Mouse (Mus musculus) megakaryocyte, adult 5-6 weeks (primary cell): ENCODE measurements around the gene Tgfbr3. TPM values are rescaled to one million over a fixed set of nuclear protein-coding genes. Genes with fewer than 3 reads are reported as not detected.

Source experiments
- ATAC-seq: 2 replicates; pipeline ENCODE4 v1.8.0; 2016; ENCODE audit warnings: mild to moderate bottlenecking, inconsistent platforms; ENCODE audit not compliant: poor library complexity, severe bottlenecking
- total RNA-seq, 2 experiments: library from RNA; stranded (forward) in 1 of 2; stranded (reverse) in 1 of 2; fragments of 153-499, 151-499 nt in 1 of 2; fragments of 221-1000, 200-1000 nt in 1 of 2; gene quantifications; 2 replicates each; pipeline versions ENCODE4 v1.2.3 to v1.2.4; 2015 to 2017

Tgfbr3 gene
- total RNA-seq, 2 experiments from 2014 or later: 0.89 to 1.7 TPM

DNA sequence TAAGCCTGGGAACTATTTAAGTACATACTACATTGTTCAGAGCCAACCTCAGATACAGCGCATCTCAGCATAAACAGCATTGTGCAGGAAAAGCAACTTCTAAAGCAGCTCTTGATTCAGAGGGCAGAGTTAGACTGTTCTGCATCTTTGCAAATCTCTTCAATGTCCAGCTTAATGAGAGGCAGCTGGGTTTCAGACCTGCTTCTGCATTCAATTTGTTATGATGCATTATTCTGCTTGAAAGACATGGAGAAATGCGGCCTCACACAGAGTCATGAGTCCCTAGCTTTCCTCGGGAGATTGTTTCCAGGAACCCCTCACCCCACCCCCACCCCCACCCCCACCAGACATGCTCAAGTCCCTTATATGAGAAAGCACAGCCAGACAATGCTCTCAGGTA is 41.6 kb downstream of the Tgfbr3 start:
- no peak for ATAC-seq

DNA sequence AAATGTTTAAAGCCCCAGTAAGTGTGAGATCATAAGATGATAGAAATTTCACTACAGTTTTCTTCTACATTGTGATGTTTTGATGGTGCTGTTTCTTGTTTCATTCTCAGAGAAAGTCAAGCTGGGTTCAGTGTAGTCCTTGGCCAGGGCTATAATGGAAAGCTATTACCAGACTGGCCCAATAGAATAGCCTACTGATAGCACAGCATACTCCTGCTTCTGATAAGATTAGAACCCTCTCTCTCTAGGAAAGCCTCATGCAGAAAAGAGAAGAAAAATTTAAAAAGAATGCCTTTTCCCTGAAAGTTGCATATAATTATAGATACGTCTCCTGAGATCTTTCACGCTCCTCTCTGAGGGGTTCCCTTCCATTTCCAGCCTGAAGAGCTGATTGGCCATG is 46.0 kb downstream of the Tgfbr3 start:
- no peak for ATAC-seq

DNA sequence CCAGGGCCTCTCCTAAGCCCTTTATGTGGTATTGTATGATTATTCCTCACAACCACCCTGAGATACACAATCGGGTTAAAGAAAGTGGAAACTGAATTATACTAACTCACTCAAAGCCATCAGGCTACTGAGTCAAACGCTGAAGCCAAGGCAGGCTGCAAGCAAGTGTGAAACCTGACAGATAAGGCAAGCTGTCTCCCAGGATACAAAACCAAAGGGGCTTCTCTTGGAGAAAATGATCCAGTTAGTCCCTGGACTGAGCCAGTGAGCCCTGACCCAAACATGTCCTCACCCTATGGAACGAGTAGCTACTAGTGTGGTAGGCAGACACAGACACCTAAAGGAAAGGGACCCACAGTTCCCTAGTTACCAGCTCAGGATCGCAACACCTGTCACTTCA is 46.4 kb downstream of the Tgfbr3 start:
- ATAC-seq: no peak

DNA sequence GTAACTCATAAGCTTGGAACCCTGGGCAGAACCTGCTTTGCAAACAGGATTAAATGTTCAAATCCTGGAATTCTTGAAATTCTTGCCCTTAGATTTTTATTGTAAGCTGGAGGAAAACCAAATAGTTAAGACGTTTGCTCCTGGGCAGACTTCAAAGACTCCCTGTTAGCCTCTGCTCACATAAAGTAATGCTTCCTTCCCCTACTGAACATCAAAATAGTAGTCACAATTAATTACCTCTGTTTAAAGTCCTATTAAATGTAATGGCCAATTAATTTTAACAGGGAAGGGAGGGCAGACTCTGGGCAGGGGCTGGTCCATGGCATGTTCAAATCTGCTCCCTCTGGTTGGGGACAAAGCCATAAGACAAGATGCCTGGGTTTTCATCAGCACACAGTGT is 49.2 kb downstream of the Tgfbr3 start:
- no peak for ATAC-seq

DNA sequence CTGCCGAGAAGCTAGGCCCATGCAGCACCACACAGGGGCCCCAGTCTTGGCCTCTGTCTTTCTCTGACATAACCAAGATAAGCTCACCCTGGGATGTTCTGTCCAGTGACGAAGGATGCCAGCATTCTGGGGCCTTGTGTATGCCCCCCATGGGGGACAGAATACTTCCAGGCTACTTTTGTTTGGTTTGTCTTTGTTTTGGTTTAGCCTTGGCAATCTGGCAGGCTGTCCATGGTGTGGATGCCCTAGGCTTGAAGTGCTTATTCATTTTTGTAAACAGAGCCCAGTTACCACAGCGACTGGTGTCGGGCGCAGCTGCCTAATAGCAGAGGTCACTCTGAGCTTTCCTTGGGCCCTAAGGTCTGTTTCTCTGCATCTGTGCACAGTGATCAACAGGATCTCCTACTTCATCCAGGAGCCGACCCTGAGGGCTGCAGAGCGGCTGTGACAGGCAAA is 51.4 kb downstream of the Tgfbr3 start:
- no peak for ATAC-seq

DNA sequence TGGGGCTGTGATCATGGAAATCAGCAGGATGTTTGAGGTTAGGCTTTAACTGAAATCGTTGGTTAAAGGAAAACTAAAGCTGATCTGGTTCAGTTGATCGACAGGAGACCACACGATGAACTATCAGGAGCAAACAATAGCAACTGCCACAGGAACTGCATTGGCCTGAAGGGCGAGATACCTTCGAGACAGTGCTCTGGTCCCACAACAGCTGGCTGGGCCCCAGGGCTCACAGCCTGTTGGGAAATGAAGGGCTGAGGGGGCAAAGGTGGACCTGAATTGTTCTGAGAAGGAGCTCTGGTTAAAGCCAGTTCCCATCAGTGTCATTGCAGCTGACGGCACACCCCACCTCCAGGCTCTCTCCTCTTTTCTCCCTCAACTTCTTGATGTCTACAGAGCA is 52.5 kb downstream of the Tgfbr3 start:
- no peak for ATAC-seq

DNA sequence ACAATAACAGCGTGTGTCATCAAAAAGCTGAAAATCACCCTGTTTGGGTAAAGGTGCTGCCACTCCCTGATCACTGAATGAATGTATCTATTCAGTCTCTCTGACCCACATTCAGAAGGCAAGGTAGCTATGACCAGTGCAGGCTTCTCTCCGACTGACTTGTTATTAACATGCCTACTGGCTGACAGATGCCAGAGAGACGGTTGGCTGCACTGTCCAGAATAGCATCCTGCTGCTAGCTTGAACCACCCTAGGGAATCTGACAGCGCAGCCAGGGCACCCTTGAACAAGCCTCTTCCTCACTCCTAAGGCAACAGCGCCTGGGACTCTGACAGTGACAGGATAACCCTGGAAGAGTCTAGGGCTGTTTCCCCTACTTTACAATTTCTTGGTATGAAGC is 53.4 kb downstream of the Tgfbr3 start:
- ATAC-seq: no peak

DNA sequence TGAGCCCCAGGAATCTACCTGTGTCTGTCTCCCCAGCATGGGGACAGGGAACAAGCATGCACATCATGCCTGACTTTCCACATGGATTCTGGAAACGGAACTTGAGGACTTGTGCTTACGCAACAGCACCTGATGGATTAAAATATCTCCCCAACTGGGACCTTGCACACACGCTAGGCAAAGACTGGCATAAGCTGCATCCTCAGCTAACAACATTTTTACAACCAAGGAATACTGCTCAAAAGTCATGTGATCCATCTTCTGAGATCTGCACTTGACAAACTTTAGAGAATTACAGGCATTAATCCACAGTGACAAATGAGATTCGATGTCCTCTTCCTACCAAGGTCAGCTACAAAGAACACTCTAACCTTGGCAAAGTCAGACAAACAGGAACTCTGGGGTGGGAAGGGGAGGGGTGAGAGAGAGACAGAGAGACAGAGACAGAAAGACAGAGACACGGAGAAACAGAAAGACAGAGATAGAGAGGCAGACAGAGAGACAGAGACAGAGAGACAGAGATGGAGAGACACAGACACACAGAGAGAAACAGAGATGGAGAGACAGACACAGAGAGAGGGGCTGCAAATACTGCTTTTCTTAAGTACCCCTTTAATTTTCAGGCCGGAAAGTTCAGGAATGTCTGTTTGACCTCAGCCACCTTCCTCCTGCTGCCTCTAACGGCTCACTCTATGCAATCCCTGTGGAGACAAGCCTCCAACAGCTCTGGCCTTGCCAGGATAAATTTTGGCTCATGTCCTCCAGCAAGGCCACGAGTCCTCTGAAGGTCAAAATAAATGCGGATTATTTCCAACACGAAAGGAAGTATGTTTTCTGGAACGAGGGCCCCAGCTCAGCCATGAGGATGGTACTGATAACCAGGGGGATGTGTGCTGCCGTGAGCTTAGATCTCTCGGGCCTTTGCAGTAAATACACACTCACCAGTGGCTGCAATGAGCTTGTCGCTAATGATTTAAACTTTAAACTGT is 55.8 kb downstream of the Tgfbr3 start:
- no peak for ATAC-seq

DNA sequence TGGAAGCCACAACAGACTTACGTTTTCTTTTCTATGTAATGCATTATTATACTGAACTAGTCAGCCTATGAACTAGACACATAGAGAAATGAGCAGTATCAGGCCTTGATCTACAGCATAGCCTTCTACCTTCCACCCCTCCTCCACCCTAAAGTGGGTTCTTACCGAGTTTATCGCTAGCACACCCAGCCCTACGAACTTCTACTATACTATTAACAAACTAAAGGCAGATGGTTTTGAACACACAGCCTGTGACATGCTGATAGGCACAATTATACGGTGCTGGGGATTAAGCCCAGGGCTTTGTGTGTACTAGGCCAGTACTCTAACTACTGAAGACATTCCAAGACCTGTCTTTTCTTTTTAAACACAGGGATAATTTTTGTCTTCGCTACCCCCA is 59.2 kb downstream of the Tgfbr3 start:
- ATAC-seq: no peak

DNA sequence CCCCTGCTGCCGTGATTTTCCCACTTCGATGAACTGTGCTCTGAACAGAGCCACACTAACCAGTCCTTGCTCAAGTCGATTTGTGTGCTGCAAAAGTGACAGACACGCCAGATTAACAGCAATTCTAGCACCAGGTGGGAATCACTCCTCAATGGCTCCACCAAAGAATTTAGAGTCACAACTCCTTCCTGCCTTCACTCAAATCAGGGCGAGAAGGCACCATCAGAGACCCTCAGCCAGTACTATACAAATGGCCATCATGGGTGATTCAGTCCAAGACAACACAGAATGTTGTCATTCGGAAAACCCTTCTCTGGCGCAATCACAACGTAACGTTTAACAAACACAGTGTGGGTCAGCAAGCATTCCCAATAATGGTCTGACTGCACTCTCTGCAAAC is 60.4 kb downstream of the Tgfbr3 start:
- ATAC-seq: no peak

DNA sequence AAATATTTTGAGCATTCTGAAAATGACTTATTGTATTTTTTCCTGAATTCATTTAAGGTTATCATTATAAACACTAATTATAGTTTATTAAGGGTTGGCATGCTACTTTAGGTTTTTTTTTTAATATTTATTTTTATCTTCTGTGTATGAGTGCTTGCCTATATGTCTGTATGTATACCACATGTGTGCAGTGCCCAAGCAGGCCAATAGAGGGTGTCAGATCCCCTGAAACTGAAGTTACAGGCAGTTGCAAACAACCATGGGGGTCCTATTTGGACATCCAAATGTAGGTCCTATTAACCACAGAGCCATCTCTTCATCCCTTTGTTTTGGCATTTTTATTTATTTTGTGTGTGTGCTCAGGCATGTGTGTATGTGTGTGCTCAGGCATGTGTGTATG is 61.8 kb downstream of the Tgfbr3 start:
- ATAC-seq: no peak

DNA sequence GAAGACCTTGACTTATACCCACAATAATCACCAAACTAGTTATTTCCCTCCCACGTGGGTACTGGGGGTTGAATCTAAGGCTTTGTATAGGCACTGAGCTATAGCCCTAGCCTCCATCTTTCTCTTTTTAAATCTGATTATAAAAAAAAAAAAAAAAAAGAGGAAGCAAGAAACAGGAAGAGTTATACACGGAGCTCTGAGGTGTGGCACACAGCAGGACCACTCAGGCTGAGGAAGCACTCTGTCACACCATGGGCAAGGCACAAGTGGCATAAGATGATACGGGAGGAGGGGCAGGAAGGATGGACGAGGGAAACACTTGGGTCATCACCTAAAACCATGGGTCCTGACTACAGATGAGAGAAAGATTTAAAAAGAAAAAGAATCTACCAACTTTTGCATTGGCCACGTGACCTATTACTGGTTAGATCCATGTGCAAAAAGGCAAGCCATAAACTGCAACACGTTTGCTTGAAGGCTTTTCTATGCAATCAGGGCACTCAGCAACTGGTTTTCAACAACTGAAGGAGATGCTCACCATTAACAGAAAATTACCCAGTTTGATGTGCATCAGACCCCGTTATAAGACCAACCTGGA is 64.5 kb downstream of the Tgfbr3 start:
- ATAC-seq: peak; percentile 76

DNA sequence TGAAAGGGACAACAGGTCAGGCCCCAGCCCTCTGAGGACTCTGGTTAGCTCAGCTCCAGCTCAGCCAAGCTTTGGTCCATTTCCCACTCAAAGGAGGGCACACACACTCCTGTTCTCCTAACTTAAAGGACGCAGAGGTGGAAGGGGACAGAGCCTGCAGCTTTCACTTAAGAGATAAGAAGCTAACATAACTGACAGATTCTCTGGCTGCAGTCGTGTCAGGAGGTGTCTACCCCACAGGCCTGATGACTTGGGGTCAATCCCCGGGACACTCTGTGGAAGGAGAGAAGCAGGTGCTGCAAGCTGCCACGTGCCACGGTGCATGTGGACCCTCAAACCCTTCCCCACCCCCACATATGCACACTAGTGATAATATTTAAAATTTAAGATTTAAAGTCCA is 65.3 kb downstream of the Tgfbr3 start:
- no peak for ATAC-seq

DNA sequence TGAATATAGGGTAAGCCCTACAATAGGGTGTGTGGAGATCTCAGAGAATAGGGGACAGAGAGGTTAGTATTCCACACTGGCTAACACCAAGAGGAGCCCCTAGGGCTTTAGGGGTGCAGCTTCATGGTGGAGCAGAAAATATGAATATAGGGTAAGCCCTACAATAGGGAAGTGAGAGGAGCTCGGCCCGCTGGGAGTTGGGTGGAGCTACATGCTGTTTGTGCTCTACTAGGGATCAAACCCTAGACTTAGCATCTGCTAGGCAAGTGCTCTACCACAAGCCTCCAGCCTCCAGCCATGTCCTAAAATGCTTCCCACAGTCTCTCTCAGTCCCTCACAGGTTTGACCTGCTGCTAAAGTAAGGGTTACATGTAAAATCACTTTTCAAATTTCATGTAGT is 65.9 kb downstream of the Tgfbr3 start:
- ATAC-seq: peak; percentile 51

DNA sequence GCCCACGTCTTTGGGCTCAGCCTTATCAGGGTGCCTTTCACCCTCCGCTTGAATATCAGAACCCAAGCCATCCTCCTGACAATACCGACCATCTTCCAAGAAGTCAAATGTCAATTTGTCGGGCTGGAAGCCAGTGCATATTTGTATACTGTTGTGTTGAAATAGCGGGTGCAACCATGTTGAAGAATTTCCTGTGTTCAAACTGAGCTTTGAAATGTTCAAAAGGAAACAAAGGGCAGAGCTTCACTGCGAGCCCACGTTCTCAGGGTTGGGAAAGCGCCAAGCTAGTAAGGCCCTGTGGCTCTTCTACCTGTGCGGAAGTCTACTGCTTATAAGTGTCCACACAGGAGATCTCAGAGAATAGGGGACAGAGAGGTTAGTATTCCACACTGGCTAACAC is 66.4 kb downstream of the Tgfbr3 start:
- ATAC-seq: peak; percentile 39

DNA sequence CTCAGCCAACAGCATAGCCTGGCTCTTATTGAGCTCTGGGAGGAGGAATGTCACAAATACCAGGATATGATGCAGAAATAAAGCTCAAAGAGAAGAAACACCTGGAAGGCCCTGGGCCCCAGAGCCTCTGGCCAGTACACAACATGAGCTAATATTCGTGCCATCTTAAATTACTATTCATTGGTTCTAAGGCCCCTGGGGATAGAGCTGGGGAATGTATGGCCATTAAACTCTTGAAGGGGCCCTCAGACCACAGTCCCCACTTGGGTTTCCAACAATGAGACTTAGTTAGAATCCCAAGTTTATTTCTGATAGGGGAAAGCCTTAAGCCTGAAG is 66.8 kb downstream of the Tgfbr3 start:
- ATAC-seq: no peak

DNA sequence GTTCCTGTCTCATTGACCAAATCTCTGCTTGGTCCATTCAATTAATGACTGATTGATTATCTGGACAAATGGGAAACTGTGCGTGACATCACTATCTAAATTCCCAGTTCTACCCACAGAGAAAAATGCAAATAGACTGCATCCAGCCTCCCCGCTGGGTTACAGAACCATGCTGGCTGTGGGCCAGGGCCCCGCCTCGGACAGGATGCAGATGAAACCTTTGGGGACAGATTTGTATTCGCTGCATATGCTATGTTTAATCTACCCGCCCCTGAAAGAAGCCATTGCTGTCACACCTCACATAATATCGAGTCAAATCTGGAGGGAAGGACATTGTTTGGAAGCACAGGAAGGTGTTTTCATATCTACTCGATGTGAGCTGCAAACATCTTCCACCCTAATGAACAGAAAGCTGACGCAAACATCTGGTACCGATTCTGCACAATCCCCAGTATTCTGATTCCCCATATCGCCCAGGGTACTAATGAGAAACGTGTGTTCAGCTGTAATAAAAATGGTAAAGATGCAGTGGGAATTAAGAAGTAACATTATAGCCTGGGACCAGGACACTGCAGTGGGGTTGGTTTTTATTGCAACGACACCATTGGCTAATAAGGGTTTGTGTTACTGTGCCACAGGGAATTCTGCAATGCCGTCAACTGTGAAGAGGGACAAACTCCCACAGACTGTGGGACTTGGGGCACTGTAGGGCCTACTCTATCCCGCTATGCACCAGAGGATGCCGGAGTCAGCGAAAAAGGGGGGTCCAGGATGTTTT is 67.3 kb downstream of the Tgfbr3 start:
- no peak for ATAC-seq

DNA sequence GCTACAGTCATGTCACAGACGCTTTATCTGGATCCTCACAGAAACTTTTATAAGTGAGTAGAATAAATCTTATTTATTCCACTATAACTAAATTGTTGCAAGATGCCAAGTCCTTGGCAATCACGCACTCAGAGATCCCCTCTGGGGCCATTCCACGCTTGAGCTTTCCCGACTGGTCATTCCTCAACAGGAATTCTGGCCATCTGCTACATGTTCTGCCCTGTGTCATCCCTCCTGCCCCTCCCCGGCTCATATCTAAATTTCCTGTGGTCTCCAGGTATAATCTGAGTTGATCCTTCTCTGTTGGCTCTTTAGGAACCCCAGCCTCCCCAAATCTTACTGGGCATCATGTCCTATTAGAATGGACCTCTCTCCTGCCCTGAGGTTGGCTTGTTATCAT is 68.5 kb downstream of the Tgfbr3 start:
- ATAC-seq: no peak

DNA sequence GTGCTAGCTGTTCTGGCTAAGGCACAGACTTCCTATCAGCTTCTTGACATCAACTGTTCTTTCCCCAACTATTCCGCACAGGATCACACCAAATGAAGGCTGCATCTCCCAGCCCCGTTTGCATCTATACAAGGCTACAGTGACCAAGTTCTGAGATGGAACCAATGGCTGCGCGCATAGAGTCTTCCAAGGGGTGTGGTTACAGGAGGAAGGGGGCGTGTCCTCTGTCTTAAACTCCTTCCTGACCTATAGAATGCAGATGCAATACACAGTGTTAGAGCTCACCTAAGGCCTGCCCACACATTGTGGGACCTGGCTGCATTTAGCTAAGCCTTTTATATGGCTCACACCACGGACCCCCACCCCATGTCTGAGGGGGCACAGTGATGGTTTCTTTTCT is 69.5 kb downstream of the Tgfbr3 start:
- 0 out of 2 replicates have a peak, but pooled peaks have one; percentile 13 for ATAC-seq

DNA sequence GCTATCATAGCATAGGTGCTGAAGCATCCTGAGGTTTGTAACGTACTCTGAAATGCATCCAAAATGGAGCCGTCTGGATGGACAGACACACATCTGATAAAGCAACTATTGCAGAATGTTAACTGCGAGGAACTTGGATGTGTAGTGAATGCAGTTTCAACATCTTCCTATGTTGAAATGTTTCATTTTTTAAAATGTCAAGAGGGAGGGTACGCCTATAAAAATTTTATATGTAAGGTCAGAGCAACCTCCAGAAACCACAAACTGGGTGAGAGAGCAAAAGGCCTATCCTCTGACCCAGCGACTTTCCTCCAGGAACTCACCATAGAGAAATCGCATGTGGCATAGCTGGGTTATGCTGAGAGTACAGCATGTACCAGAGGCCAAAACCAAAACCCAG is 70.1 kb downstream of the Tgfbr3 start:
- ATAC-seq: peak; percentile 42

DNA sequence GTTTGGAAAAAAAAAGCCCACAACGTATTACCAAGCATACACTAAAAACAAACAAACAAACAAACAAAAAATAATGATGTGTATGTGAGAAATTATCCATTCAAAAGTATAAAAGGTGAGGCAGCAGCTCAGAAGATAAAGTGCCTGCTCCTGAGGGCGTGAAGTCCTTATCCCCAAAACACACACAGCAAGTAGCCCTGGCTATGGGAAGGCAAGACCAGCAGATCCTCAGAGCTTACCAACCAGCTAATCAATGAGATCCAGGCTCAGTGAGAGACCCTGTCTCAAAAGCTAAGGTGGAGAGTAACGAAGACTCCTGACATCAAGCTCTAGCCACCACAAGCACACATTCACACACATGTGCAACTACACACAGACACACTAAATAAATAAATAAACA is 70.8 kb downstream of the Tgfbr3 start:
- ATAC-seq: no peak

DNA sequence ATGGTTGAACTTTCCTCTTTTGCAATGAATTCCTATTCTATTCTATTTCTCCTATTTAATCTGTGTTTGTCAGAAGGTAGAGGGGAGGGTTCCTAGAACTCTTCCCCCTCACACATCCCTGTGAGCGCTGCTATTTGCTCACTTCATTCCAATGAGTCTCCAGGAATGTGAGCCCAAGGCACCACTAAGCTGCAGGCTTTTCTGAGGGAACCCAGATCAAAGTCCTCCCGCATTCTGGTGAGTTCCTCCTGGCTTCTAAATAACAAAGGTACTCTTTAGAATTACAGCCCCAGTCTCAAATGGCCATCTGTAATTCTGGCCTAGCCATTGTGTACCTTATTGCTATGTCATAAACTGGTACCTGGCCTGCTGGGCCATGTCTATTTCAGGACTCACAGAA is 72.3 kb downstream of the Tgfbr3 start:
- no peak for ATAC-seq
